Mouse (Mus musculus): Measurements from ENCODE around the gene Plekhg2.

The Plekhg2 gene

DNA sequence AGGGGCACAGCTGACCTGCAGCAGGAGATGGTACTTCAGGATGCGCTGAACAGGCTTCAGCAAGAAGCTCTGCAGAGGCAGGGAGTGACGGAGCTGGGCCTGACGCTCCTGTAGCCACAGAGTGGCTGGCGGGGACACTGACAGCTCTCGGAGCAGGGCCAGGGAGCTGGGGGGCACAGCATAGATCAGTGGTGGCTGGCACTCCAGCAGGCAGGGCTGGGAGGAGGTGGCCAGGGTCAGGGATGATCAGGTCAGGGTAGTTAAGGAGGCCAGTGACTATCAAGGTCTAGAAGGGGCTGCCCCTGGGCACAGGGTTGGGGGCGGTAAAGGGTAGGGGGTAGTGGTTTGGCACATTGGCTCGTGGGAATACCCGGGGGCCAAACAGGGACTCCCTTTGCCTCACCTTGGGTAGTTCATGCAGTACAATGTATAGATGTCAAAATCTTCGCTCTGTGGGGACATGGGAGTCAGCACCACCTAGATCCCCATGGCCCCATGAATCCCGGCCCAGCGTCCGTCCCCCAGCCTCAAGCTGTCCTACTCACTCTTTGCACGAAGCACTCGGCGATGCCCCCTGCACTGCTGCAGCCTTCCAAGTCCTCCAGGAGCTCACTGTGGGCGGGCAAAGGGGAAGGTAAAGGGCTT, 4.0 kb downstream of the Plekhg2 start:
- no peak for DNase-seq (ENCODE audit: low spot score in 2 of 2)

DNA sequence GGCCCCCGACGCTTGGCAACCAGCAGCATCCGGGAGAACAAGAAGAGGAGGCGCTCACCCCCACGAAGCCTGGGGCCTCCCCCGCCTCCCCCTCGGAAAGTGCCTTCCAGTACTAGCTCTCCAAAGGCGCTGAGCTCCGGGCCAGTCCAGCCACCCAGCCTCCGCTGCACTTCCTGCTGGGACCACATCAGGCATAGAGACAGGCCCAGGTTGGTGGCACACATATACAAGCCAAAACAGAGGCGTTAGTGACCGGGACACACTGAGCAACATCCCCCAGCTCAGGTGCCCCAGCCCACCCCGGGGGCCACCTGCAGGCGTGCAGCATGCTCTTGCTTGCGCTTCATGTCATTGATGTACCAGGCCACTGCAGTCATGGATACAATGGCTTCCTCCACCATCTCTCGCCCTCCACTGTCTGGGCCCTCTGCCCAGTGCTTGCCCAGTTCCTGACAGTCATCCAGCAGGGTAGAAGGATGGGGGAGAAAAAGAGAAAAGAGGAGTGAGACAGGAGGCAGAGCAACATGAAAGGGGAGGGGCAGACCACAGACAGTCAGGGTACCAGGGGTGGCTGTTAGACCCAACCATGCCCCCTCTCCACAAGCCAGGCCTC, 4.6 kb downstream of the Plekhg2 start:
- DNase-seq (ENCODE audit: low spot score in 2 of 2), result no peak

DNA sequence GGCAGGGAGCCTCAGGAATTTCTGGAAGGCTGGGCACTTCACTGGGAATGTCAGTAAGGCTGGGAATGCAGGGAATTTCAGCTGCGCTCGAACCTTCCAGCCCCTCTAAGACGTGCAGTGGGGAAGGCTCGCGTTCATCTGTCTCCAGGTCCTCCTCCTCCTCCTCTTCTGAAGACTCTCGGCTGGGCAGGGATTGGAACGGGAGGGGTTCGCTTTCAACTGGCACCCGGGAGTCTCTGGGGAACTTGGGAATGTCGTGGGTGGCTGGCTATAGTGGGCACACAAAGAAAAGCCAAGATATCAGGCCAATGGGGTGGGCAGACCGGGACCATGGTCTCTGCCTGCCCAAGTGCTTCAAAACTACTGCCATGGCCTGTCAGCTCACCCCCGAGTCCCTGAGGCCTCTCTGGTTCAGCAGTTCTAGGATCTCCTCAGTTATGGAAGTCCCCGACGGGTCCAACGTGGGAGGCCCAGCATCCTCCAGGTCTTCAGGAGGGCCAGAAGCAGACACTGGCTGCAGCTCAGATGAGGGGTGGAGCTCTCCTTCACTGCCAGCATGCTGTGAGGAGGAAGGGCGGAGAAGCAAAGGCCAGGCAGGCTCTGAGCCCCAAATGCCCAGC, 9.8 kb downstream of the Plekhg2 start:
- DNase-seq (ENCODE audit: low spot score in 2 of 2), result no peak

DNA sequence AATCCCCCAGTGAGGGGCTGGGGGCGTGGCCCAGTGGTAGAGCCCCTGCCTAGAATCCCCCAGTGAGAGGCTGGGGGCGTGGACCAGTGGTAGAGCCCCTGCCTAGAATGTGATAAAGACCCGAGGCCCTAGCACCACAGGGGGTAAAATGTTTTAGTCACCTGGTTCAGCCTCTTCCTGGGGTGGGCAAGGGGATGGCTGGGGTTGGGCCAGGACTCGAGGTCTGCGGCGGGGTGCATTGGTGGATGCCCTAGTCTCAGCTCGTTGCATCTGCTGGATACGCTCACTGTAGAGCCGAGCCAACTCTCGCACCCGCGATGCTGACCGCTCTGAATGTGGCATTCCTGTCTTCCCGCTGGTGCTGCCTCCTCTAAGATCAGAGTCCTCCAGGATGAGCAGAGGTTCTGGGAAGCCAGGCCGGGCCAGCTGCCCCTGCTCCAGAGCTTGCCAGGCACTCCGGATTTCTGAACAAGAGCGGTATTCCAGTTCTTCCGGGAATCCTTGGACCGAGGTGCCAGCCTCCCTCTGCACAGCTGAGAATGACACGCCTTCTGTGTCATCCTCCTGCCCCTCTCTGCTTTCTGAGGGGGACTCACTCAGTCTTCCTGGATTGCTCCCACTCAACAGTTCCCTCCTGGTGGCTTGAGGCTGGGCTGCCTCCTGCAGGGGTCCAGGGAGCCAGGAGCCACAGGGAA, 10.6 kb downstream of the Plekhg2 start:
- DNase-seq (ENCODE audit: low spot score in 2 of 2), result no peak

DNA sequence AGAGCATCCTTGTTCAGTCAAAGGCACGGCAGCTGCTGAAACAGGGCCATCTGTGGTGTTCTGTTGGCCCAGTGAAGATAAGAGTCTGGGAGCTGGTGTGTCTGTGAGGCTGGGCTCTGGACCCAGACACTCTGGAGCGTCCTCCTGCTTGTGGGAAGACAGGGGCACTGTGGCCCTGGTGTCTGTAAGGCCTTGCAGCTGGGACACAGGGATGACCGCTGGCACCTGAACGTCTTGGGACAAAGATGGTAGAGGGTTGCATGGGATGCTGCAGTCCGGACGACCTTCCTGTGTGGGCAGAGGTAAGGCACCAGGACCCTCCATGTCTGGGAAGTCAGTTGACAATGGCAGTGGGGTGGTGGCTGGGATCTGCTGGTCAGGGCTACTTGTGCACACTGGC, 12.1 kb downstream of the Plekhg2 start:
- no peak for DNase-seq (ENCODE audit: low spot score in 2 of 2)

DNA sequence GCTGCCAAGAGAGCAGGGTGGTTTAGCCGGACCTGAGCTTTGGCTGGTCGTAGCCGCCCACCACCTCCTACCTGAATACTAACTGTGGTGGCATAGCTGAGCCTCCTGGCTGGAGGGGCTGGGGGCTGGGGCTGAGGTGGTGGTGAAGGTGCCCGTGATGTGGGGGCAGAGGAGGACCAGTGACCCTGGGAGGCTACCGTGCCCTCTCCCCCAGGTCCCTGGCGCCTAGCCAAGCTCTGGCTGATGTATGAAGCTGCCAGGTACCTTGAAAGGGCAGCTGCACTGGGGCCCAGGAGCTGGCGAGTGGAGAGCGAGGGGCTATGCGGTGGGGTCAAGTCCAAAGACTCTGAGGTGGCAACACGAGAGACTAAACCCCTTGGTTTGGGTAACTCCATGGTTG, 12.5 kb downstream of the Plekhg2 start:
- no peak for DNase-seq (ENCODE audit: low spot score in 2 of 2)

DNA sequence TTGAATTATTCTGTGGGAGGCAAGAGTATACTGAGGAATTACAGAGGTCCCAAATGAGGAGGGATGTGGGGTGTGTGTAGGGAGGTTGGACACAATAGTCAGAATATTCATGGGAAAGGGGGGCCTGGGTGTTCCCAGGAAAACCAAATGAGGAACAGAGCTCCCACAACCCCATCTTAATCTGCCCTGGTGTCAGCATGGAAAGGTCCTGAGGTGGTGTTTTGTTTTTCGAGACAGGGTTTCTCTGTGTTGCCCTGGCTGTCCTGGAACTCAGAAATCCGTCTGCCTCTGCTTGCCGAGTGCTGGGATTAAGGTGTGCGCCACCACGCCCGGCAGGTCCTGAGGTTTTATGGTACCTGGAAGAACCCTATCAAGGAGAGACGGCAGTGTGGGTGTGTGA, 14.0 kb downstream of the Plekhg2 start:
- no peak for DNase-seq (ENCODE audit: low spot score in 2 of 2)

DNA sequence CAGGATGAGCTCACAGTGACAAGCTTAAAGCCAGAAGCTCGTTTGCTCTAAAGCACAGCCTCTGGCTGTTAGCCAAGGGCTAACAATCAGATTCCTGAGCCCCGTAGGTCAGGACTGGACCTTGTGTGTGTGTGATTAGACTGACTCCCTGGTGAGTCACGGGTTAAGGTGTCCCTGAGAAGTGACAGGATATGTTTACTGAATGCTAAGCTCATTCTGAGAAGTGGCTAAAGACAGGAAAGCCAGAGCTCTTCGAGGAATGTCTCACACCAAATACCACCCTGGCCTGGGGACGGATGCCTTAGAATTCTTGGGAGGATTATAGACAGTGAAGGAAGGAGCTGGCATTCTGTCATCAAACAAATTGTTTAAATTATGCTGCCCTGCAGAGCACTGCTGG, 14.4 kb downstream of the Plekhg2 start:
- no peak for DNase-seq (ENCODE audit: low spot score in 2 of 2)

DNA sequence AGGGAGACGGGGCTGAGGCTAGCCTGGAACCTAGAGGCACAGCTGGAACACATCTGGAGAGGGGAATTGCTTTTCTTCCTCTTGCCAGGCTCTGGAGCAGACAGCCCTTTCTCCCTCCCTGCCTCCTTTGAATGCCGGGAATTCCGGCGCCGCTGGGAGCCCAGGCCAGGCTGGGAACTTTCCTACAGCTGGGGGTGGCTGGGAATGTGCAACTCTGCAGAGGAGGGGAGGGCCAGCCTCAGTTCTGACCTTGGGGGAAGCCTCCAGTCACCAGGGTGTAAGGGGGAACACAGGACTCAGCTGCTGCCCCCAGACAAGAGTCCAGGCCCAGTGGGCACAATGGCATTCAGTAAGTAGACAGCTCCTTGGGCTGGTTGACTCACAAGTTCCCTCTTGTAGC, 15.4 kb downstream of the Plekhg2 start:
- DNase-seq (ENCODE audit: low spot score in 2 of 2), result no peak

DNA sequence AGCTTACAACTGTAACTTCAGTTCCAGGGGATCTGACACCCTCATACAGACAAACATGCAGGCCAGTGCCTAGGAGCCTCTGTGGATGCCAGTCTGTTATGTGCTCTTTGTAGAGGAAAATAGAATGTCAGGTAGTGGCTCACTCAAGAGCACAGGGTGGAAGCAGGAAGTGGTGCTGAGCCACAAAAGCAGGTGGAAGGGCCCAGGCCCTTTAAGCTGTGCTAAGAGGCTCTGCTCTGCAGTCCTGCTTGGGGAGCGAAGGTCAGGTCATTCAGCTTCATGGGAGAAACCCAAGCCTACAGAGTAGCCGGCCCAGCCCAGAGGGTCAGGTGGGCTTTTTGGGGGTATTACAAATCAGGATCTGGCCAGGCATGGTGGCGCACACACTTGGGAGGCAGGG, 17.2 kb downstream of the Plekhg2 start:
- DNase-seq (ENCODE audit: low spot score in 2 of 2), result no peak

DNA sequence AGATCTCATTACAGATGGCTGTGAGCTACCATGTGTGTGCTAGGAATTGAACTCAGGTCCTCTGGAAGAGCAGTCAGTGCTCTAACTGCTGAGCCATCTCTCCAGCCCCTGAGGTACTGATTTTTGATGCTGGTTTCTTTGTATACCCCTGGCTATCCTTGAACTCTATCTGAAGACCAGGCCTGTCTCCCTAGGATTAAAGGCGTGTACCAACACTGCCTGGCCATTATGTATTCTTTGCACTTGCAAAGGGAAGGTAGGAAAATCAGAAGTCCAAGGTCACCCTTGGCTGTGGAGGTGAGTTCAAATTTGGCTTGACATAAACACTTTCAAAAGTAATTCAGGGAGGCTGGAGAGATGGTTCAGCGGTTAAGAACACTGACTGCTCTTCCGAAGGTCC, 17.8 kb downstream of the Plekhg2 start:
- DNase-seq (ENCODE audit: low spot score in 2 of 2), result no peak

DNA sequence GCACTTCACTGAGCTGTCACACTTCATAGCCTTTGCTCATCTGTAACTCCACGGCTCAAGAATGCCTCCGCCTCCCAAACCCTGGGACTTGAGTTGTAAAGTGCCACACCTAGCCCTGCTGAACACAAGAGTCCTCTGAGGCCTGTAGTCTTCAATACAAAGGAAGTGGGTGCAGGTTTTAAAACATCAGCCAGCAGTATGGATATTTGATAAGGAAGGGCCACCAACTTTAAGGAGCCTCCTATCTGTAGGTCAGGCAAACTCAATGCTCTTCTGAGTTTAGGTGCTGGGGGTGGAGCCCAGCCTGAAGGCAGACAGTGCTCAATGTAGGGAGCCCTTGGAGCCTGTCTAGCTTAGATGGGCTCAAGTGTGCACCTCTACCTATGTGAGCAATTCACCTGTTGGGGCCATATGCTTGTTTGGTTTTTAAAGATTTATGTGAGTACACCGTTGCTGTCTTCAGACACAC, 18.3 kb downstream of the Plekhg2 start:
- DNase-seq (ENCODE audit: low spot score in 2 of 2), result no peak

DNA sequence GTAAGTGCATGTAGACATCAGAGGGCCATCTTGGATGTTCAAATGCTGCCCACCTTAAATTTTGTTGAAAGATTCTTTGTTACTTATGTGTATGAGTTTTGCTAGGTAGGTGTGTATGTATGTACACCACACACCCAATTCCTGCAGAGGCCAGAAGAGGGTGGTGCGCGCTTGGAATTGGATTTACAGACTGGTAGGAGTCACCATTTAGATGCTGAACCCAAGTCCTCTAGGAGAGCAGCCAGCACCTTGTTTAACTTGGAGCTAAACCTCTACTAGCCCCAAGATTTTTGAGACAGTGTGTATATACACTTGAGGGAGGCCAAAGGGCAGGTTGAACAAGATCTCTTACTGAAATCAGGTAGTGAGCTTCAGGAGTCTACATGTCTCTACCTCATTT, 19.1 kb downstream of the Plekhg2 start:
- DNase-seq (ENCODE audit: low spot score in 2 of 2), result no peak

DNA sequence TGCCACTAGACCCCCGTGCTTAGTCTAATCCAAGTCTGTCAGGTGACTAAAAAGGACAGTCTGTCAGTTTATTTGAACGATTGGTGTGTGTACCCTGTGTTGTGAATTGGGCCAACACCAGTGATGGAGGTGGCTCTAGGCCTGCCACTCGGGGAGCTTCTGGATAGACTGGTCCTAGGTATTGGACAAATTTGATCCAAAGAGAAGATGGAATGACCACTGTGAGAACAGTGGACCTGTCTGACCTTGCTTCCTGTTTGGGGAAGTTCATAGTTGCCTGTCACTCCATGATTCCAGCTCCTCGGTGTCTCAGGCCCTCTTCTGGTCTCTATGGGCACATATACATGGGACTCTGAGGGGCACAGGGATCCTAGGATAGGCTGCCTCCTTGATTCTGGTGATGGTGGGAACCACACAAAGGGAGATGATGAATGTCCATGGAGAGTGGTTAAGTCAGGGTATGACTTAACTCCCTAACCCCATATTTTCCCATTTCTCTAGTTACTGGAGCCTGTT, 20.7 kb downstream of the Plekhg2 start:
- DNase-seq (ENCODE audit: low spot score in 2 of 2), result no peak

DNA sequence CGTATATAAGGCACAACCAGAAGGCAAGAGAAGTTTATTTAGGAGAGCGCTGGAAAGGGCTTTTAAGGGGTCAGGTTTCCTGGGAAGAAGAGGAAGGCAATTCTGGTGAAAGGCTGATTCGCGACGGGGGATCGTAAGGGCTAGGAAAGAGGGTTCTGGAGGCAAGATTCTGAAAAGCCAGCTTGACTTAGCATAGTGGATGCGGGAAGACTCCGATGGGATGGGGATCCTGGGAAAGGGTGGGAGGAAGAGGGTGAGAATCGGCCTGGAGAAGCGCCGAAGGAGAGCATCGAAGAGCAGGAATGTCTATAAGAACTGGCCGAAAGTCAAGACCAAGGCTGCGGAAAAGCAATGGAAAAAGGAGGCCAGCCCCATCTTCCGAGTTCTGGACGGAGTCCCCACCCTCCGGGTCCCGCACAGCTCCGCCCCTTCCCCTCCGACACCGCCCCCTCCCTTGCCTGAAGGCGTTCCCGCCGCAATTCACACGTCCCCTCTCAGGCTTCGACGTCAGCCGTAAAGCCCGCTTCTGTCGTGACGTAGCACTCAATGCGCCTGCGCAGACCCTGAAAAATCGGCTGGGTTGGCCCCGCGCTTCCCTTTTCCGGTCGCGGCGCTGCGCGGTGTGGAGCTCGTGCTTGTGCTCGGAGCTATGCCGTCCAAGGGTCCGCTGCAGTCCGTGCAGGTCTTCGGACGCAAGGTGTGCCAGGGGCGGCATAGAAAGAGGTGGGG, 22.1 kb downstream of the Plekhg2 start, which contains the start of gene Rps16:
Gene Rps16 (plus strand): TSS at position 498 of the 729 bp plus-strand sequence.
- DNase-seq (ENCODE audit: low spot score in 2 of 2), result peak; percentile 97 to 99

DNA sequence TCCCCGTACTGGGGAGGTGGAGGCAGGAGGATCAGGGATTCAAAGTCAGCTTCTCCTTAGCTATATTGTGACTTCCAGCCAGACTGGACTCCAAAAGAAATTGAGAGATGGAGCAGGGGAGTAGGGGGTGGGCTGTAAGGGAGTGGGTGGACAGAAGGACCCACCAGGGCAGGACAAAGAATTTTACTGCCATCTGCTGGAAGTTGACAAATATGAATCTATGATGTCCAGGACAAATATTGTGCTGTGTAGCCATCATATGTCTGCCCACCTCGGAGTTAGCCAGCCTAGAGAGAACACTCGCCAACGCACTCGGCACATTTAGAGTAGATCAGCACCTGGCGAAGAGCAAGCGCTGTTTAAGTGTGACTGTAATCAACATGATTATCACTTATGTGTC, 23.8 kb downstream of the Plekhg2 start:
- no peak for DNase-seq (ENCODE audit: low spot score in 2 of 2)

DNA sequence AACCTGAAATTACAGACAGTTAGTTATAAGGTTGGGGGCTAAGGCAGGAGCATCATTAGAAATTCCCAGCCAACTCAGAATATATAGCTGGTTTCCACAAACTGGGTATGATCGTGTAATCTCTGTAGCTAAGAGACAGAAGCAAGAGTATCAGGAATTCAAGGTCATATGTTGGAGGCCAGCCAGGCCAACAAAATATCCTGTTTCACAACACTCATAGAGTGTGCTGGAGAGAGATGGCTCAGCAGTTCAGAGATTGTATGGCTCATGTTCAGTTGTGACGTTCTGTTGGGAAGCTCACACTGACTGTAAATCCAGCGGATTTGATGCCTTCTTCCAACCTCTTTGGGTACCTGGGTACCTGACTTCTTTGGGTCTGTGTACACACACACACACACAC, 24.7 kb downstream of the Plekhg2 start:
- DNase-seq (ENCODE audit: low spot score in 2 of 2), result no peak

DNA sequence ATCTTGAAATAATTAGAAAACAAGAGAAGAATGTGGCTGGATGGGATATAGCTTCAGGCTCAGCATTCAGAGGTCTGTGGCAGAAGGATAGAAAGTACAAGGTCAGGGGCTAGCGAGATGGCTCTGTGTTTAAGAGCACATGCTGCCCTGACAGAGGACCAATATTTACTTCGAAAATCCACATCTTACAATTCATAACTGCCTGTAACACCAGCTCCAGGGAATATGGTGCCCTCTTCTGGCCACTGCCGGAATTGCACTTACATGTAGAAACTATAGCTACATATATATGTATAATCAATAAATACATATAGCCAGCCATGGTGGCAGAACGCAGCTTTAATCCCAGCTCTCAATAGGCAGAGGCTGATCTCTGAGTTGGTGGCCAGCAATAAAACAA, 27.8 kb downstream of the Plekhg2 start:
- peak; percentile 71 to 72 for DNase-seq (ENCODE audit: low spot score in 2 of 2)

DNA sequence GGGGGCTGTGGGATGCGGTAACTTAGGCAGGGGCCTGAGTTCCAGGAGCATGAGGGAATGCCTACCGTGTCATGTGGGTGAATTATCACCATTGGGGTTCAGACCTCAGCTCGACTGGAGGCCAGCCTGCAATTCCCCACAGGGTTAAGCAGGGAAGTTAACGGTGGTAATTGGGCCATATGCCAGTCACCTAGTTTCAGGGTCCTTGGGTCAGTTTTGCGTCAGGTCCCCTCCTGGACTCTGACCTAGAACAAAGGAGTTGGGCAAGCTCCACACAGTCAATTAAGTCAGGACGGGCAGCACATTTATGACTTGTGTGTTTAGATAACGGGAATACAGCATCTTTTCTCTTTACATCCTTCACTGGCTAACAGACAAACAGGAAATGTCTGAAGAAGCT, 31.0 kb downstream of the Plekhg2 start:
- DNase-seq (ENCODE audit: low spot score in 2 of 2), result no peak

DNA sequence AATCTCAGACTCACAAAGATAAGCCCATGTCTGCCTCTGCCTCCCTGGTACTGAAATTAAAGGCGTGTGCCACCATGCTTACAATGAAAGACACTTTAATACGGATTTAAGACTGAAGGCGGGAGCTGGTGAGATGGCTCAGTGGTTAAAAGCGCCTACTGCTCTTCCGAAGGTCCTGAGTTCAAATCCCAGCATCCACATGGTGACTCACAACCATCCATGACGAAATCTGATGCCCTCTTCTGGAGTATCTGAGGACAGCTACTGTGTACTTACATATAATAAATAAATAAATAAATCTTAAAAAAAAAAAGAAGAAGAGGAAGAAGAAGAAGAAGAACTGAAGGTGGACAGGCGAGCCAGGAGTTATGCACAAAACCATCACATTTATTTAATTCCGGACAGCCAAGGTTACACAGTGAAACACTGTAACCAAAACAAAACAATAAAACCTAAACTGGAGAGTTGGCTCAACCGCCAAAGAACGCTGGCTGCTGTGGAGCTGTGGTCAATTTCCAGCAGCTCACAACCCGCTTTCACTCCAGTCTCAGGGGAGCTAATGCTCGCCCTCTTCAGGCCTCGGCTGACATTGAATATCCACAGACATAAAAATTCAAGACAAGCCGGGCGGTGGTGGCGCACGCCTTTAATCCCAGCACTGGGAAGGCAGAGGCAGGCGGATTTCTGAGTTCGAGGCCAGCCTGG, 33.0 kb downstream of the Plekhg2 start:
- peak in 1 of 2 experiments; percentile 32 for DNase-seq (ENCODE audit: low spot score in 2 of 2)

Data from right cerebral cortex, adult 2 months (tissue).